Mouse (Mus musculus) lung, postnatal 4 days (tissue): ENCODE measurements around the gene Marveld1.

ENCODE experiments used
- DNase-seq, 2 experiments: peaks; one replicate each; pipeline ENCODE4 v3.0.0; 2021

Marveld1 gene

DNA sequence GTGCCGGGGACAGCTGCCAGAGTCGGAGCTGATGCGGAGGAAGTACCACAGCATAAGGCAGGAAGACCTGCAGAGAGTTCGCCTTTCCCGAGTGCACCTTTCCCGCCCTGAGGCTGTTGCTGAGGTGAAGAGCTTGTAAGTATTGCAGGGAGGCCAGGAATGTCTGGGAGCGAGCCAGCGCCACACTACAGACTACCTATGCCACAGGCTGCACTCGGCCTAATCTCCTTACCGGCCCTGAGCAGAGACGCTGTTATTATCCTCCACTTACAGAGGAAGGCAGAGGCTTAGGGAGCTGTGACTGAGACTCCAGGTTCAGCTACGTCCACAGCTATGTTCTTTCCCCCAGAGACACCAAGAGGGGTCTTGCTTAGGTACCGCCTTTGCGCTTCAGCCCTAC lies 32.2 kb downstream of the Marveld1 start:
- peak; percentile 60 to 81 for DNase-seq

DNA sequence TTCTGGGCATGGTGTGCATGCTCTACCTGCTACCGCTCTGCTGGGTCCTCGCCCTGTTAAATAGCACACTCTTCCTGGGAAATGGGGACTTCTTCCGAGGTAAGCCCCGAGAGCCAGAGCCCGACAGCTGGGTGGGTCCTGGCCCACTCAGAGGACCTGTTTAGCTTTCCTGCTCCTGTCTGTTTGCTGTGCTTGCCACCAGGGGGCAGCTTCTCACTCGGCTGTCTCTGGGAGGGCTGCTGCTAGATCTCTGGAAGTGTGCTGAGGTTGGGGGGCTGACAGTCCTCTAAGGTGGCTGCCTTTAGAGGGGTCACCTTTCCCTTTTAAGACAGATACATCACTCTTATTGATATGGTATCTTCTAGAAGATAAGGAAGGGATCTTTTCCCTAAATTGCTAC lies 35.5 kb downstream of the Marveld1 start:
- no peak for DNase-seq

DNA sequence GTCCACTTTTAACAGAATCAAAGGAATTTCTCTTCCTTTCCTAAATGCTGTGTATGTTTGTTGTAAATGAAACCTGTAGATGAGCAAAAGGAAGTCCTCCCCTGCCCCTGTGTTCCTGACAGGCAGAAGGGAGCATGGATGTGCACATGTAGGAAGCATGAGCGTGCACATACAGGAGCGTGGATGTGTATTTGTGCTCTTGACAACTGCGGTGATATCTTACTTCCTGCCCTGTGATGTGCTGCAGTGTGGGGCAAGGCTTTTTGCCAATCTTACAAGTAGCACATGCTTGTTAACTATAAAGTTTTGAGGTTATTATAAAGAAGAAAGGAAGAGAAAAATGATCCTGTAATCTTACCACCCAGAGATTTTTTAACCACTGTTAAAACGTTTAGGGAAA lies 42.5 kb downstream of the Marveld1 start:
- no peak for DNase-seq

DNA sequence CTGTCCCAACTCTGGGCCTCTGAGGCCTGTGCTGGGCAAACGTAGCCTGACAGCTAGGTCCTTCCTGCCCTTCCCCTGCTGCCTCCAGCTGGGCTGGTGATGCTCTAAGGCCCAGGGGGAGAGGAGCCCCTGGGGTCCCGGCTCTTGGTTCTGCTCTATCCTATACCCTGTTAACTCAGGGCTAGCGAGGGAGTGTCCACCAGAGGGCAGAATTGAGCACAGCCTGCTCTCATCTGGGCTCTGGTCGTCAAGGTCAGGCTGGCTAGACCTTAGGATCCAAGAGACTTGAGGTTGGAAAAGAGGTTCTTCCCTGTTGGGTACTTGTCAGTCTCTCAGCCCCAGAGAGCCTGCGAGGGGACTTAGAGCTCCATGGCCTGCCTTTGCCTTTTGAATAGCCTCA lies 43.3 kb downstream of the Marveld1 start:
- peak in 1 of 2 experiments; percentile 63 for DNase-seq

DNA sequence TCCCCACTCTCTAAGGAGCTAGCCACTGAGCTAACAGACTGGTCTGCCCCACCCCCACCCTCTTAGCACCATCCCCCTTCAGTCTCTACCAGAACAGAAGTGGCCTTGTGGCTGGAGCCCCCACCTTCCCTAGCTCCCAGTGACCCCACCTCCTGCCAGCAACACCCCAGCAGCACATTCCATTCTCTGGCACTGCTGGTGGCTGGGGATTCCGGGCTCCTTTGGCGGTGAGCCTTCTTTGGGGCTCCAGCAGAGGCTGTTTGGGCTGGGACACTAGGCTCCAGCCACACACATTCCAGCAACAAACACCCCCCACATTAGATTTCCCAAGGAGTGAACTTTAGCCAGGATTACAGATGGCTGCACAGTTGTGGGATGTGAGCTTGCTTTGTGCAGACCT lies 46.1 kb downstream of the Marveld1 start:
- peak in 1 of 2 experiments; percentile 53 for DNase-seq

DNA sequence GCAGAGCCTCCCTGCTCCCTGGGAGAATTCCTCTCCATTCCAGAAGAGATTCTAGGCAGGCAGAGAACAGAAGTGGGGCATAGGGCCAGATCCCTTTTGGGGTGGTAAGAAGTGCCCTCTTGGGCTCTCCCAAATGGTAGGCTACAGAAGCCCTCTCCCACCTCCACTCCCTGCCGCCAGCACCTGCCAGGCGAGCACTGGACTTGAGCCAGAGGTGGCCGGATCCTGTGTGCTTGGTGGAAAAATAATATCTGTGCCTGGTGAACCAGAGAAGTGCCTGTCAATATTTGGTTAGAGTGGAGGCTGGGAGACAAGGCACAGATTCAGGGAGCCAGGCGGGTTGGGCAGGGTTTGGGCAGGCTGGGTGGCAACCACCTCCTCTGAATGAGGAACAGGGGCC lies 49.2 kb downstream of the Marveld1 start:
- DNase-seq: peak in 1 of 2 experiments; percentile 36

DNA sequence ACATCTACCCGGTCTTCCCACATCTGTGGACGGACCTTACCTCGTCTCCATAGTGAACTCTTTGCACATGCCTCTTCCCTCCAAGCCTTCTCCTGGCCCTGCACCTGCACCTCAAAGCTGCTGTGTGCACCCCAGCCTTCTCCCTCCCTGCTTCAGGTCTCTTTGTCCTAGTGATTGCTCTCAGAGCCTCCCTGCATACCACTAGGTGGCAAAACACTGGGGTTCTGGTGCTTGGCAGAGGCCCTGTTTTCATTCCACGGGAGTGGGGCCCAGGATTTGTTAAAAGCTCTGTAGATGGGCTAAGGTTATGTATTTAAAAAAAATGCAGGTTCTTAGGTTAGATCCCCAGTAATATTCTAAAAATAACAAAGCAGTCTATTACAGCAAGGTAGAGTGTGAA lies 49.9 kb downstream of the Marveld1 start:
- DNase-seq: no peak

DNA sequence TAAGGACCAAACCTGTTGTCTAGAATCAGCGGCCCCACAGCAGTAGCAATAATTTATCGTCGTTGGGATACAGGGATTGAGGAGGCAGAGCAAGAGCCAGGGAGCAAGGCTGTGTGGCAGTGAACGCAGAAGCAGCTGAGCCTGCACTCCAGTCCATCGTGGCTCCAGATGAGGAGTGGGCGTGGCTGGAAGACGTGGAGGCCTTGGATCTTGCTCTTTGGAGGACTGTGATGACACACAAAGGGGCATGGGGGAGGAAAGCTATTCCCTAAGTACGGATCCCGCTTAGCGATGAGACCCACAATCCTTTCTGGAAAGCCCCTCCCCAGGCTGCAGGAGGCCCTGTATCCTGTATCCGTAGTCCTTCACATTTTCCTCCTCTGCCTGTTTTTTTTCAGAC lies 50.8 kb downstream of the Marveld1 start:
- DNase-seq: no peak
